28 mouse cellular contexts compared by ENCODE assay signal in genomic region chr15:83967802-83968201, GRCm38 (mm10).
A peak's percentile ranks its signal among the peaks of the same experiment; 100 is the strongest.
DNase-seq lines count a peak whose midpoint lies in the region; ATAC-seq lines count a peak whose summit lies in the region.
"Had no signal": no experiment of that assay in that cellular context is flagged by ENCODE, and none has a peak within 500 bp of the region (broad histone marks: within the 10 kb centered on the region; RNA-seq: fewer than 3 reads in every experiment).

No protein-coding gene starts in this region.

- no peak overlapping the region for H3K9ac ChIP-seq in heart, embryonic 16.5 days (ENCODE audit: low read length)
- no peak overlapping the region for H3K9ac ChIP-seq in heart, embryonic 11.5 days (ENCODE audit: low read depth, low read length)
- H3K9ac ChIP-seq in midbrain, embryonic 11.5 days (ENCODE audit: low read length), result no peak overlapping the region
- H3K9ac ChIP-seq: embryonic facial prominence, embryonic 15.5 days; forebrain, embryonic 12.5 days; forebrain, postnatal 0 days; limb, embryonic 13.5 days; lung, embryonic 15.5 days; neural tube, embryonic 13.5 days had no signal

- H3K4me3 ChIP-seq in heart, embryonic 16.5 days (ENCODE audit: low read length), result no peak overlapping the region
- no peak overlapping the region for H3K4me3 ChIP-seq in heart, embryonic 11.5 days (ENCODE audit: low read depth, low read length)
- no peak overlapping the region for H3K4me3 ChIP-seq in midbrain, embryonic 11.5 days (ENCODE audit: low read depth, low read length)
- no peak overlapping the region for H3K4me3 ChIP-seq in midbrain, embryonic 10.5 days
- H3K4me3 ChIP-seq: embryonic facial prominence, embryonic 15.5 days; forebrain, embryonic 12.5 days; limb, embryonic 13.5 days; lung, embryonic 15.5 days; neural tube, embryonic 13.5 days had no signal

- 51% methylated on average over 12 of the region's 12 CpGs for WGBS in heart, embryonic 16.5 days
- WGBS in heart, embryonic 11.5 days (ENCODE audit: insufficient replicate concordance), result 59% methylated on average over 12 of the region's 12 CpGs
- 61% methylated on average over 12 of the region's 12 CpGs for WGBS in midbrain, embryonic 11.5 days
- 84% methylated on average over 12 of the region's 12 CpGs for WGBS in midbrain, embryonic 10.5 days

- DNase-seq in gastrocnemius, adult 18-20 months (ENCODE audit: low spot score), result peak; percentile 35
- no peak for DNase-seq in gastrocnemius, postnatal 14 days
- DNase-seq in midbrain, embryonic 11.5 days (ENCODE audit: low spot score, missing footprints), result peak; percentile 79
- no peak for DNase-seq in midbrain, embryonic 10.5 days (ENCODE audit: low spot score)
- DNase-seq in urinary bladder, postnatal 14 days (ENCODE audit: low spot score), result no peak
- DNase-seq in Muller cell, postnatal 12 days (ENCODE audit: inconsistent ontology term), result no peak
- DNase-seq: adrenal gland, postnatal 25 days; cerebellum, adult 18-20 months; cerebellum, postnatal 10 days; forebrain, postnatal 0 days; gastrocnemius, postnatal 36 days; heart, adult 18-20 months; heart, postnatal 36 days; kidney, adult 8-10 months; kidney, postnatal 4 days; right cerebral cortex, postnatal 4 days had no signal

- no peaks in the 10 kb centered on the region for H3K27me3 ChIP-seq in heart, embryonic 16.5 days (ENCODE audit: control insufficient read depth, insufficient read depth, low read length)
- no peaks in the 10 kb centered on the region for H3K27me3 ChIP-seq in heart, embryonic 11.5 days (ENCODE audit: control insufficient read depth, insufficient read depth, low read length)
- no peaks in the 10 kb centered on the region for H3K27me3 ChIP-seq in midbrain, embryonic 11.5 days (ENCODE audit: control insufficient read depth, insufficient read depth, low read length)
- H3K27me3 ChIP-seq in midbrain, embryonic 10.5 days (ENCODE audit: low read depth, poor library complexity, severe bottlenecking), result 0 out of 2 replicates have a peak, but pooled peaks cover 4% of the 10 kb centered on the region
- H3K27me3 ChIP-seq: embryonic facial prominence, embryonic 15.5 days; forebrain, embryonic 12.5 days; lung, embryonic 15.5 days; neural tube, embryonic 13.5 days had no signal

- no peaks in the 10 kb centered on the region for H3K36me3 ChIP-seq in heart, embryonic 16.5 days (ENCODE audit: control insufficient read depth, insufficient read depth)
- no peaks in the 10 kb centered on the region for H3K36me3 ChIP-seq in heart, embryonic 11.5 days (ENCODE audit: control insufficient read depth, insufficient read depth, low read length)
- H3K36me3 ChIP-seq in midbrain, embryonic 11.5 days (ENCODE audit: control insufficient read depth, insufficient read depth, low read length), result no peaks in the 10 kb centered on the region
- no peaks in the 10 kb centered on the region for H3K36me3 ChIP-seq in midbrain, embryonic 10.5 days
- H3K36me3 ChIP-seq: embryonic facial prominence, embryonic 15.5 days; forebrain, embryonic 12.5 days; G1E; limb, embryonic 13.5 days; lung, embryonic 15.5 days; neural tube, embryonic 13.5 days had no signal

- intact Hi-C loops in gastrocnemius, postnatal 14 days (cut with DNase I; ENCODE audit: low total_unique reads), result no loop called here

- peaks cover 3% of the 10 kb centered on the region; the same call in 1 of the 2 replicates for H3K9me3 ChIP-seq in heart, embryonic 16.5 days (replicated peaks; ENCODE audit: control insufficient read depth, low read length)
- H3K9me3 ChIP-seq in heart, embryonic 11.5 days (replicated peaks; ENCODE audit: control insufficient read depth, low read length), result no peaks in the 10 kb centered on the region
- no peaks in the 10 kb centered on the region for H3K9me3 ChIP-seq in midbrain, embryonic 11.5 days (ENCODE audit: control insufficient read depth, low read length)
- H3K9me3 ChIP-seq in midbrain, embryonic 10.5 days (replicated peaks), result 0 out of 2 replicates have a peak, but pooled peaks cover 3% of the 10 kb centered on the region
- H3K9me3 ChIP-seq: embryonic facial prominence, embryonic 15.5 days; forebrain, embryonic 12.5 days; limb, embryonic 13.5 days; lung, embryonic 15.5 days; neural tube, embryonic 13.5 days had no signal

- peaks cover 9% of the 10 kb centered on the region for H3K4me1 ChIP-seq in heart, embryonic 16.5 days (ENCODE audit: control insufficient read depth, insufficient read depth, low read length)
- H3K4me1 ChIP-seq in heart, embryonic 11.5 days (ENCODE audit: control insufficient read depth, insufficient read depth, low read length), result no peaks in the 10 kb centered on the region; the same call in 1 of the 2 replicates
- H3K4me1 ChIP-seq in midbrain, embryonic 11.5 days (ENCODE audit: control insufficient read depth, insufficient read depth, low read length), result peaks cover 3% of the 10 kb centered on the region; the same call in 1 of the 2 replicates
- H3K4me1 ChIP-seq in midbrain, embryonic 10.5 days, result peaks cover 13% of the 10 kb centered on the region; the same call in 1 of the 2 replicates
- H3K4me1 ChIP-seq: embryonic facial prominence, embryonic 15.5 days had no signal

- peak overlapping the region; percentile 24; the same call in 1 of the 2 replicates for H3K4me2 ChIP-seq in heart, embryonic 16.5 days (ENCODE audit: low read depth, low read length)
- H3K4me2 ChIP-seq in heart, embryonic 11.5 days, result no peak overlapping the region
- H3K4me2 ChIP-seq in midbrain, embryonic 11.5 days, result no peak overlapping the region
- H3K4me2 ChIP-seq: embryonic facial prominence, embryonic 15.5 days; forebrain, embryonic 12.5 days; limb, embryonic 13.5 days; liver, embryonic 11.5 days; lung, embryonic 15.5 days; neural tube, embryonic 13.5 days had no signal

- ATAC-seq in heart, embryonic 16.5 days (replicated peaks; ENCODE audit: extremely low read depth, insufficient read depth, low FRiP score), result no peak
- no peak for ATAC-seq in heart, embryonic 11.5 days (replicated peaks; ENCODE audit: insufficient number of reproducible peaks, low FRiP score, low TSS enrichment)
- no peak for ATAC-seq in midbrain, embryonic 11.5 days (ENCODE audit: low FRiP score)
- ATAC-seq: forebrain, postnatal 0 days; intestine, embryonic 16.5 days; Patski had no signal

- no peak overlapping the region for H3K27ac ChIP-seq in heart, embryonic 16.5 days (ENCODE audit: low read length)
- H3K27ac ChIP-seq in heart, embryonic 11.5 days (ENCODE audit: low read depth, low read length), result no peak overlapping the region
- no peak overlapping the region for H3K27ac ChIP-seq in midbrain, embryonic 11.5 days (ENCODE audit: low read depth, low read length)
- no peak overlapping the region for H3K27ac ChIP-seq in midbrain, embryonic 10.5 days (replicated peaks)
- H3K27ac ChIP-seq: embryonic facial prominence, embryonic 15.5 days; forebrain, embryonic 12.5 days; kidney, postnatal 0 days; limb, embryonic 13.5 days; lung, embryonic 15.5 days; neural tube, embryonic 13.5 days had no signal

Comparison
In these comparisons a context has a peak if more than half of its experiments do, and no peak if none do; other contexts are left out.
1. DNase-seq: peak in gastrocnemius, adult 18-20 months (single experiment) and midbrain, embryonic 11.5 days (single experiment); none in gastrocnemius, postnatal 14 days (single experiment), midbrain, embryonic 10.5 days (single experiment), urinary bladder, postnatal 14 days (single experiment) and Muller cell, postnatal 12 days (single experiment).